Mouse (Mus musculus) lung, postnatal 36 days (tissue): ENCODE measurements around the gene Smarce1.

Experiments used
- DNase-seq: peaks from one replicate; pipeline ENCODE4 v3.0.0; 2022; ENCODE audit warnings: mixed read lengths

The Smarce1 gene

GRCm38 (mm10) chr11:99167576-99167975 is 63.2 kb downstream of the Smarce1 start:
- no peak for DNase-seq

- no peak for DNase-seq
These were observed 64.6 kb downstream of the Smarce1 start for GRCm38 (mm10) chr11:99166241-99166640.

GRCm38 (mm10) chr11:99165031-99165752 is 65.6 kb downstream of the Smarce1 start:
- no peak for DNase-seq

GRCm38 (mm10) chr11:99162972-99163686 is 67.7 kb downstream of the Smarce1 start:
- DNase-seq, result peak; percentile 62

GRCm38 (mm10) chr11:99161648-99162047 is 69.2 kb downstream of the Smarce1 start:
- DNase-seq, result no peak

GRCm38 (mm10) chr11:99160228-99160627 is 70.6 kb downstream of the Smarce1 start:
- DNase-seq, result no peak
